Mouse (Mus musculus): Measurements from ENCODE around the gene Ncmap.

Gene Ncmap

DNA sequence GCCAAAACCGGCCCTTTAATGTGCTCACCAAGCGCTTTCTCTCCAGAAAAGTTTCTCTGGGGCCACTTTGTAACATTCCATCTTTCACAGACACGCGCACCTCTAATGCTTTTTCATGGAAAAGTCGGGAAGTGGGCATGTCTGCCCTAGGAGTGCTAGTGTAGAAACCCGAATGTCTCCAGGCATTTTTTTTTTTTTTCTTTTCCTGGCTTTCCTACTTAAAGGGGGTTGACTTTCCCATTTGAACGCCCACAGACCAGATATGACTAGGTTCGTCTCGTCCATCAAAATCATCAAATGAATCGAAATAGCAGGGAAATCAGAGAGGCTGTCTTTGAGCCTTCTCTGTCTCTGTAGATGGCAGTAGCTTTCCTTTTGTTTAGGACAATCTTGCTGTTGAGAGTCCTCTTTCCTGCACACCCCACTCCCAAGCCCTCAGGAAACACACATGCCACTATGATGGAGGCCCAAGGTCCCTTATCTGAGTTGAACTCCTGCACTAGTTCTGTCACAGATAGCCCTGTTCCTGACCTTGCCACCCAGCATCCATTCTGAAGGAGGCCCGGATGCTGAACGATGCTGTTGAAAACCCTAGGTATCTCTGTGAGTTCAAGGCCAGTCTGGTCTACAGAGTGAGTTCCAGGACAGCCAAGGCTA is 44.1 kb downstream of the Ncmap start:
- peak; percentile 42 to 75 for DNase-seq (ENCODE audit: inconsistent age in 2 of 2, low spot score in 1 of 2)

DNA sequence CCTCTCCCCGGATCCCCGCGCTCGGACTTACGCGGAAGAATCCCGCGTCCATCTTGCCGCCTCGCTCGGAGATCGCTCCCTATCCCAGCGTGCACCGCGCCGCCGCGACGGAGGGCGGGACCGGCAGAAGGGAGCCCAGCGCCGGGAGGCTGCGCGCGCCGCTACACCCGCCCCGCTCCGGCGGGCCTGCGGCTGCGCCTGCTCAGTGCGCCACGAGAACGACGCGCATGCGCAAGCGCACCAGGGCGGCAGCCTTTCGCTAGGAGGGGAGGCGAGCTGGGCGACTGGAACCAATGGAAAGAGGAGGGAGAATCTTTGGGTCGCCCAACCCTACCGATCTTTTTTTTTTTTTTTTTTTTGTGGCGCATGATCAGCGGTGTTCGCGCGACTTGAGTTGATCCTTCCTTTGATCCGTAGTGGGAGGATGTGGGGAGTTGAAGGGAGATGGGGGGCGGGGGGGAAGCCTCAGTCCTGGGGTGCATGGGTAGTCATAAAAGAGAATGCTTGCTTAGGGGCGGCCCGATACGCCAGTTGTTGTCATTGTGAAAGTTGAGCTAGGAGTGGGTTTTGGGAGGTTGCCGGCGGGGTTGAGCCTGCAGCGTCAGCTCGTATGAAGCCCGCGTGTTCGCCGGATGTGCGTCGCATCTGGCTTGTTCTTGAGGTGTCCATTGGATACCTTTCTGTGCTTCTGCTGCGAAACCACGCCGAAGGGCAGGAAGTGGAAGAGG is 44.8 kb downstream of the Ncmap start, which contains the start of gene Srrm1:
Gene Srrm1, minus strand, starts transcription at position 256 of the 728 bp plus-strand sequence.
- DNase-seq (ENCODE audit: inconsistent age in 2 of 2, low spot score in 1 of 2), result peak; percentile 99 to 100

DNA sequence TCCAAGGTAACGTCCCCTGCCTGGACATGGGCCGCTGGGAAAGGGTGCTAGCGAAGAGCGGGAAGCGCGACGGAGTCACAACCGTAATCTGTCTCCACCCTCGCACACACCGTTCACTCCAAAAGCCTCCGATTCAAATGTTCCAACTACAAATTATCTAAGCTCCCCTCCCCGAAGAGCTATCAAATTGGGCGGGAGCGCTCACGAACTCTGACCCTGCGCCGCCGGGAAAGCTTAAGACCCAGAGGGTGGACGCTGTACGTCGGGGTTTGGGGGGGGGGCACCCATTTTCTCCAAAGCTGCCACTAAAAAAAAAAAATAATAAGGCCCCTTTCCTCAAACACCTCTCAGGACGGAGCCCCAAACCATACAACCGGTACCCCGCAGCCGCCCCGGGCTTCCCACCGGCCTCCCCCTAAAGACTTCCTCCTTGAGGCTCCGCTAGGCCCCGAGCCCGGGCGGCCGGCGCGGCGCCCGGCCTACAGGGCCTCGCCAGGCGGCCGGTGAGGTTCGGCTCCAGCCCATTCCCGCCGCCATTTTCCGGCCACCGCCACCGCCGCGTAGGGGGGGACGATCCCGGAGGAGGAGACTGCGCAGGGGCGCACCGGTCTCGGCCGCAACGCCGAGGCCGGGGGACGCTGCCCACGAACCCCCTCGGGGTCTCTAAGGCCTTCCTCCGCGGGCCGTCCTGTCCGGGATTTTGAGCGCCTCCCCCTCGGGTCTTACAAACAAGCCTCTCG is 45.5 kb downstream of the Ncmap start:
- DNase-seq (ENCODE audit: inconsistent age in 2 of 2, low spot score in 1 of 2), result no peak

DNA sequence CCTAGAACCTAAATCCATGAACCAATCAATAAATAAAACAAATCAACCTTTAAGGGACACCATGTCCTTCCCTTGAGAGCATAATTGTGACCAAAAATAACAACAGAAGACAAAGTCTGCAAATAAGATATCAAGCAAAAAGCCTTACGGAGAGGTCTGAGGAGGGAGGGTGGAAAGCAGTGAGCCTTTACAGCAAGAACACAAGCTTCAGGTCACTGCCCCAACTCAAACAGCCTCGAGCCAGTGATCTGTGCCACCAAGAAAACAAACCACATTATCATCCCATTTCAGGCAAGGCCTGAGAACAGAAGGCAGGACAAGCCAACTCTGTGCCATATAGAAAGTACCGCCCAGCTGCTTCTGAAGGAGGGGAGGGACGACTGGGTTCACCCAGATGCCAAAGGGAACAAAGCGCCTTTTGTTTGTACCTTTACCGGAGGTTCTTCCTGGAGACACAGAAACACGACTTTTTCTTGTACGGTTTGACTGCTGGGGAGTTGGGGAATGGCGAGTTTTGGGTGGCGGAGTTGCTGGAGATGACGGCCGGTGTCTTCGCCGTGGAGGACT is 60.6 kb downstream of the Ncmap start:
- DNase-seq (ENCODE audit: inconsistent age in 2 of 2, low spot score in 1 of 2), result no peak

DNA sequence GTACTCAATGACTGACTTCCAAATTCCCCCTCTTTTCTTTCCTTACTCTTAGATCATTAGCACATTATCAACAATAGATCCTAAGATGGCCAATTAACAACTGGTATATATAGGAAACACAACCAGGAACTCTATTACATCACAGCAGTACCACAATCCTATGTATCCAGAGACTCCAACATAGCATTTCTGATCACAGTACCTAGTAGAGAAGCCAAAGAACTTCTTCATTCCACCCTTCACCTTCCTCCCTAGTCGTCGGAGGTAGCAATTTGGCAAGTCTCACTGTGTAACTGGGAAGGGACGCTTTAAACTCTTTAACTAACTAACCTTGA is 62.0 kb downstream of the Ncmap start:
- no peak for DNase-seq (ENCODE audit: inconsistent age in 2 of 2, low spot score in 1 of 2)

DNA sequence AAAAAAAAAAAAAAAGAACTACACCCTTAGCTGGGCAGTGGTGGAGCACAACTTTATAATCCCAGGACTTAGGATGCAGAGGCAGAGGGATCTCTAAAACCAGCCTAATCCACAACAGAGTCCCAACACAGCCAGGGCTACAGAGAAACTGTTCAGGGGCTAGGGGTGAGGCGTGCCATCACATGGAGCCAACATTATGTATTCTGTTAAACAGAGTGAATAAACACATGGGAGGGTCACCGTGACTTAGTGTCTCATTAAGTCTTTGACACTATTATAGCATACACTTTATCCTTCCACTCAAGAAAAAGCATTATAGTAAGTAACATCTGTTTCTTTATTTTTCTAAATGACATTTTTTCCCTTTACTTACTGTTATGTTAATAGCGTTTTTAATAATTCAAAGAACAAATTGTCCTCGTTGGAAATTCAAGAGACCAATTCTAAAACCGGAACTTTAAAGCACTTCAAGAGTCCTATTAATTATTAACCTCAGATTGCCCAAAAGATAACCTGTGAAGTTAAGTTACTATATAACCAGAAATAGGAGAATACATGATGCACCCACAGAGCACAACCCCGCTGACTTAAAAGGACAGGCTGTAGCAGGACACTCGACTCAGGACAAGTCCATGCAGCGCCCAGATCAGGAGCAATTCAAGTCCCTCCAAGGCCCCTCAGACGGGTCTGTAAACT is 62.6 kb downstream of the Ncmap start:
- no peak for DNase-seq (ENCODE audit: inconsistent age in 2 of 2, low spot score in 1 of 2)

DNA sequence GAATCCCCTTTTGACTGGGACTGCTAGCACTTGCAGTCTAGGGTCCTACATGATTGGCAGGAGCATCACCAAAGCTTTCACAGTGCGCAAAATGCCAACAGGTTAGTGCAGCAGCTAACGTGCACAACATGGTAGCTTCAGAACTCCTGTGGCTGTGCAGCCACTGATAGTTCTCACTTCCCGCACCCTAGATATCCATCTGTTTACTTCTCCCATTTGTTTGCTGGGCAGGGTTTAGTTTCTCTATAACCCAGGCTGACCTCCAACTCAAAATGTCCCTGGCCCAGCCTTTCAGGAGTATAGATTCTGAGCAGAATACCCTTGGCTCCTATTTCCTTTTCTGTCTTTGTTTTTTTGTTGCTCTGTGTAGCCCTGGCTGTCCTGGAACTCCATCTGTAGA is 71.6 kb downstream of the Ncmap start:
- DNase-seq (ENCODE audit: inconsistent age in 2 of 2, low spot score in 1 of 2), result no peak

DNA sequence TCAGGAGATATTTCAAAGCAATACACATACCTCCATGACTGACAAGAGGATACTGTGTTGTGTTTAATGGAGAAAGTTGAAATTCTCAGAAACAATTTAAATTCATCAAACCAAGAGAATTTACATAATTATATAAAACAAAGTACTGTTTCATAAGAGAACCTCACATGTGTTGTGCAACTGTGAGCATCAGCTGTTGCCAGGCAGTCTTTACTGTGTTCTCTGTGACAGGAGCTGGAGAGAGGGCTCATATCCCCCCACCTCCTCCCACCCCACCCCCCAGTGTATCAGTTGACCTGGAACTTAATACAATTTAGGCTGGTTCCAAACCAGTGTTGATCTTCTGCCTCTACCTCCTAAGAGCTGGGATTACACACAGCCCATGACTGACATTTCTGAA is 72.0 kb downstream of the Ncmap start:
- DNase-seq (ENCODE audit: inconsistent age in 2 of 2, low spot score in 1 of 2), result no peak

DNA sequence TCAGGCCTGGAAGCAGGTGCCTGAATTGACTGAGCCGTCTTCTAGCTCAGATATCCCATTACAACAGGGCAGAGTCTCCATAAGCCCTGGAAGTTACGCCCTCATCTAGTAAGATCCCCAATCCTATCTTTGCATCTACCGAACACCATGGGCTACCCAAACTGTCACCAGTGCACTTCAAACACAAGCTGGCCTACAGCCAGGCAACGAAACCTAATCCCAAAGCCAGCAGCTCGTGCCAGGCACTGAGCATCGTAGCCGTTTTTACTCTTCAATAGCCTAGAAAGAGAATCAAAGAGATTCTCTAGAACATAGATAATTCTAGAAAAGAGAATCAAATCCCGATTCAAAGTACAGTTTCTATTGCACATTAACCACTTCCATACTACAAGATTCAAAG is 75.0 kb downstream of the Ncmap start:
- no peak for DNase-seq (ENCODE audit: inconsistent age in 2 of 2, low spot score in 1 of 2)

Measured in adrenal gland, adult (tissue).